Mouse (Mus musculus): ENCODE data around the gene Fancc. TPM values are rescaled to one million over a fixed set of nuclear protein-coding genes. Genes with fewer than 3 reads are reported as not detected.

Gene Fancc
- polyA plus RNA-seq, 1 experiment from 2014 or later: 21.8 TPM

- no peak for ATAC-seq (replicated peaks; ENCODE audit: low FRiP score)
- Histone ChIP-seq H3K4me3 (replicated peaks) (no peak overlapping the region), H3K4me1 (peaks cover 73% of the 10 kb centered on the region), H3K27me3 (no peaks in the 10 kb centered on the region), H3K4me2 (no peak overlapping the region), H3K9ac (no peak overlapping the region), H3K9me3 (replicated peaks) (no peaks in the 10 kb centered on the region), H3K36me3 (peaks cover 26% of the 10 kb centered on the region), H3K27ac (0 out of 2 replicates have a peak overlapping the region, but pooled peaks have one; percentile 77)
- 80% methylated on average over 1 of the region's 1 CpGs for WGBS
These were observed 234.7 kb downstream of the Fancc start for GRCm38 (mm10) chr13:63262168-63262957.

- Histone ChIP-seq H3K9ac (no peak overlapping the region), H3K4me3 (replicated peaks) (no peak overlapping the region), H3K27me3 (no peaks in the 10 kb centered on the region), H3K4me2 (no peak overlapping the region), H3K27ac (peak overlapping the region; percentile 77; the same call in 1 of the 2 replicates), H3K36me3 (peaks cover 30% of the 10 kb centered on the region), H3K9me3 (replicated peaks) (no peaks in the 10 kb centered on the region), H3K4me1 (peaks cover 72% of the 10 kb centered on the region)
- WGBS: 96% methylated on average over 3 of the region's 3 CpGs
- ATAC-seq (replicated peaks; ENCODE audit: low FRiP score): no peak
These were observed 235.4 kb downstream of the Fancc start for GRCm38 (mm10) chr13:63261676-63262075.

GRCm38 (mm10) chr13:63260753-63261631 is 236.1 kb downstream of the Fancc start:
- peaks cover 70% of the 10 kb centered on the region for H3K4me1 ChIP-seq
- no peak overlapping the region for H3K4me2 ChIP-seq
- peaks cover 30% of the 10 kb centered on the region for H3K36me3 ChIP-seq
- ATAC-seq (replicated peaks; ENCODE audit: low FRiP score): no peak; the same call in 1 of the 2 replicates
- no peaks in the 10 kb centered on the region for H3K27me3 ChIP-seq
- WGBS: 51% methylated on average over 18 of the region's 18 CpGs
- peak overlapping the region; percentile 77 for H3K27ac ChIP-seq
- no peaks in the 10 kb centered on the region for H3K9me3 ChIP-seq (replicated peaks)
- H3K9ac ChIP-seq: no peak overlapping the region
- no peak overlapping the region for H3K4me3 ChIP-seq (replicated peaks)

GRCm38 (mm10) chr13:63260133-63260532 is 236.9 kb downstream of the Fancc start:
- Histone ChIP-seq H3K9ac (no peak overlapping the region), H3K4me1 (peaks cover 73% of the 10 kb centered on the region), H3K27me3 (no peaks in the 10 kb centered on the region), H3K4me2 (no peak overlapping the region), H3K27ac (peak overlapping the region; percentile 77), H3K9me3 (replicated peaks) (no peaks in the 10 kb centered on the region), H3K36me3 (peaks cover 30% of the 10 kb centered on the region), H3K4me3 (replicated peaks) (no peak overlapping the region)
- WGBS: 30% methylated on average over 4 of the region's 4 CpGs
- ATAC-seq (replicated peaks; ENCODE audit: low FRiP score): no peak

- 77% methylated on average over 4 of the region's 4 CpGs for WGBS
- peaks cover 82% of the 10 kb centered on the region for H3K4me1 ChIP-seq
- H3K9me3 ChIP-seq (replicated peaks): no peaks in the 10 kb centered on the region
- H3K27me3 ChIP-seq: no peaks in the 10 kb centered on the region
- H3K4me3 ChIP-seq (replicated peaks): no peak overlapping the region
- no peak overlapping the region for H3K9ac ChIP-seq
- H3K36me3 ChIP-seq: peaks cover 37% of the 10 kb centered on the region
- H3K4me2 ChIP-seq: no peak overlapping the region
- peak overlapping the region; percentile 79 for H3K27ac ChIP-seq
- no peak for ATAC-seq (replicated peaks; ENCODE audit: low FRiP score)
These were observed 238.4 kb downstream of the Fancc start for GRCm38 (mm10) chr13:63258671-63259070.

- Histone ChIP-seq H3K4me3 (replicated peaks) (no peak overlapping the region), H3K27me3 (no peaks in the 10 kb centered on the region), H3K9me3 (replicated peaks) (no peaks in the 10 kb centered on the region), H3K27ac (peak overlapping the region; percentile 79), H3K9ac (no peak overlapping the region), H3K36me3 (peaks cover 32% of the 10 kb centered on the region), H3K4me1 (peaks cover 86% of the 10 kb centered on the region), H3K4me2 (no peak overlapping the region)
- no peak for ATAC-seq (replicated peaks; ENCODE audit: low FRiP score)
- 76% methylated on average over 6 of the region's 6 CpGs for WGBS
These were observed 238.9 kb downstream of the Fancc start for GRCm38 (mm10) chr13:63258167-63258582.

GRCm38 (mm10) chr13:63256807-63257206 is 240.3 kb downstream of the Fancc start:
- Histone ChIP-seq H3K36me3 (peaks cover 19% of the 10 kb centered on the region), H3K9ac (no peak overlapping the region), H3K27me3 (no peaks in the 10 kb centered on the region), H3K4me3 (replicated peaks) (no peak overlapping the region), H3K27ac (peak overlapping the region; percentile 79), H3K4me1 (peaks cover 91% of the 10 kb centered on the region), H3K4me2 (no peak overlapping the region), H3K9me3 (replicated peaks) (no peaks in the 10 kb centered on the region)
- WGBS: 24% methylated on average over 7 of the region's 7 CpGs
- ATAC-seq (replicated peaks; ENCODE audit: low FRiP score): peak; percentile 85

GRCm38 (mm10) chr13:63256146-63256545 is 240.9 kb downstream of the Fancc start:
- 36% methylated on average over 6 of the region's 6 CpGs for WGBS
- H3K27me3 ChIP-seq: no peaks in the 10 kb centered on the region
- H3K4me1 ChIP-seq: peaks cover 91% of the 10 kb centered on the region
- no peaks in the 10 kb centered on the region for H3K9me3 ChIP-seq (replicated peaks)
- no peak overlapping the region for H3K4me3 ChIP-seq (replicated peaks)
- peak overlapping the region; percentile 90 for H3K27ac ChIP-seq
- peaks cover 17% of the 10 kb centered on the region for H3K36me3 ChIP-seq
- peak overlapping the region; percentile 7; the same call in 1 of the 2 replicates for H3K9ac ChIP-seq
- ATAC-seq (replicated peaks; ENCODE audit: low FRiP score): peak; percentile 37; the same call in 1 of the 2 replicates
- H3K4me2 ChIP-seq: no peak overlapping the region

GRCm38 (mm10) chr13:63255519-63256011 is 241.5 kb downstream of the Fancc start:
- no peak; the same call in 1 of the 2 replicates for ATAC-seq (replicated peaks; ENCODE audit: low FRiP score)
- Histone ChIP-seq H3K36me3 (peaks cover 17% of the 10 kb centered on the region), H3K4me3 (replicated peaks) (no peak overlapping the region), H3K9ac (no peak overlapping the region), H3K27me3 (no peaks in the 10 kb centered on the region), H3K27ac (peak overlapping the region; percentile 90), H3K4me2 (no peak overlapping the region), H3K4me1 (peaks cover 91% of the 10 kb centered on the region), H3K9me3 (replicated peaks) (no peaks in the 10 kb centered on the region)
- WGBS: 54% methylated on average over 5 of the region's 5 CpGs

- ATAC-seq (replicated peaks; ENCODE audit: low FRiP score): no peak
- Histone ChIP-seq H3K9ac (no peak overlapping the region; the same call in 1 of the 2 replicates), H3K36me3 (peaks cover 17% of the 10 kb centered on the region), H3K4me2 (no peak overlapping the region), H3K27ac (peak overlapping the region; percentile 90), H3K4me1 (peaks cover 95% of the 10 kb centered on the region), H3K4me3 (replicated peaks) (no peak overlapping the region), H3K9me3 (replicated peaks) (no peaks in the 10 kb centered on the region), H3K27me3 (no peaks in the 10 kb centered on the region)
- 74% methylated on average over 7 of the region's 7 CpGs for WGBS
These were observed 243.0 kb downstream of the Fancc start for GRCm38 (mm10) chr13:63253886-63254636.

GRCm38 (mm10) chr13:63253147-63253546 is 243.9 kb downstream of the Fancc start:
- Histone ChIP-seq H3K27ac (peak overlapping the region; percentile 68), H3K9ac (no peak overlapping the region), H3K4me1 (peaks cover 93% of the 10 kb centered on the region), H3K36me3 (peaks cover 18% of the 10 kb centered on the region), H3K4me2 (no peak overlapping the region), H3K4me3 (replicated peaks) (no peak overlapping the region), H3K9me3 (replicated peaks) (no peaks in the 10 kb centered on the region), H3K27me3 (no peaks in the 10 kb centered on the region)
- ATAC-seq (replicated peaks; ENCODE audit: low FRiP score): no peak
- WGBS: 55% methylated on average over 5 of the region's 5 CpGs
